Mouse (Mus musculus): Measurements from ENCODE around the gene 4930579F01Rik. TPM values are rescaled to one million over a fixed set of nuclear protein-coding genes. Genes with fewer than 3 reads are reported as not detected.

The 4930579F01Rik gene
- total RNA-seq, 2 experiments from 2014 or later, result not detected

- intact Hi-C loops (cut with DNase I), result no loop called here
- no peak for DNase-seq
Measured at GRCm38 (mm10) chr3:138217631-138218264, 24.1 kb upstream of the 4930579F01Rik start, which contains the start of gene Adh7. Gene Adh7, plus strand, starts transcription at chr3:138217760.

DNA sequence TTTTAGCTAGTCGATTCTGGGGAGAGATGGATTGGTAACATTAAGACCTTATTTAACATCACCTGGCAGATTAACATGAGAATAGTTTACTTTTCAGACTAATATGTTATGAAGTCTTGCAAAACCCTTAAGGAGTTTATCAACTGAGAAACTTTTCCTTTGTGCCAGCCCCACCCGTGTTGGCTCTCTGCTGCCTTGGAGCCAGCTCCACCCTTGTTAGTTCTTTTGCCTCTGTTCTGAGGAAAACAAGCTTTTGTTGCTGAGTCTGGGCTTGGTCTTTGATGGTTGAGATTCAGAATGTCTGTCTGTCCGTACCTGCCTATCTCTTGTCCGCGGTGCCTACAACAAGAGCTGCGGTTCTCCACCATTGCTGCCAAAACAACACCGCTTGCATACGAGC lies 22.5 kb upstream of the 4930579F01Rik start:
- intact Hi-C loops (cut with DNase I), result no loop called here
- DNase-seq, result no peak

DNA sequence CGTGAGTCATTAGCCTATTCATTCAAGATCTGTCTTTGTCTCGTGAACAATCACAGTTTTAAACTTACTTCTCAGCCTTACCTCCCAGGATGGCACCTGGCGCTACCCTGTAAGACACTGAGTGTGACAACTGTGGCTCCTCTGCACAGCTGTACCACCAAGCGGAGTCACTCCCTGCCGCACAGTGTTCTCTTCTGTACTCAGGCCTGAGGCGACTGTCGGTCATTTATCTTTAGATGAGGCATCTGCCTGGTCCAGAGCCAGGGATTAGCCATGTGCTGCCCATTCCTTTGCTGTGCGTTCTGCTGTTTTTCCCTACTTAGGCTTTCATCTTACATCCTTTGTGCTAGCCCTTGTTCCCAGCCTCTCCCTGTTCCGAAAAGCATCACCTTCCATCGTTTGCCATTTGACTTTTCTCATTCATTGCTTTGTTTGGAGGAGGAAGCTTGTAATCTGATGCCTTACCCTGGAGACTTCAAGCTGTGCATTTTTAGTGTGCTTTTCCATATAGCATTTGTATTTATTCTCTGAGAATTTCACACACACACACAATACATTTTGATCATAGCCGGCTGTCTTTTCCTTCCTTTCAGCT lies 21.9 kb upstream of the 4930579F01Rik start:
- no peak for DNase-seq
- intact Hi-C loops (cut with DNase I), result no loop called here

- intact Hi-C loops (cut with DNase I), result no loop called here
- no peak for DNase-seq
Measured at GRCm38 (mm10) chr3:138212431-138212951, 18.9 kb upstream of the 4930579F01Rik start.

DNA sequence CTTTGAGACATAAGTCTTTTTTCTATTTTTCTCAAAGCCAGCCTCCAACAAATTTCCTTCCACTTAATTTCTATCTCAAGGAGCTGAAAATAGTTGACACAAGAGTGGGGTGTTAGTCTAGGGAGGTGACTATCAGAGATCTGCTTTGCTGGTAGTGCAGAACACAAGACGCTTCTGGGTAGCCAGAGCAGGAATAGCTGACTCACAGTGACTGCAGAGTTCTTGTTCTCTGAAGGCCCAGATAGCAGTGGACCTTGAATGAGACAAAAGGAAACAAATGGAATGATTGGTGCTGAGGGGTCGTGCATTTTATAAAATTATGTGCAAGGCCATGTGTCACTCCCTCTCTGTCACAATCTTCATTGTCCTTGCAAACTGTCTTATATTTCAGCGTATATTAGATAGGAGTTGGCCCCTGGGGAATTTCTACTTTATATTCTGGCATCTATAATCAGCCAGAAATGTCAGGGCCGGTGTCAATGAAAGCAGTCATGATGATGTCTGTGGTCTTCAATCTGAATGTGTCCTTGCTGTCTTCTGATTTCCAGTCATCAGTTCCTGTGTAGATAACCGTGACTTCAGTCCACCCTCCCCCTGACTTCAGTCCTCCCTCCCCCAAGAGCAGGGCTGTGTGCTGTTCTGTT lies 16.9 kb upstream of the 4930579F01Rik start:
- no peak for DNase-seq
- intact Hi-C loops (cut with DNase I), result no loop called here

- DNase-seq, result no peak
- intact Hi-C loops (cut with DNase I), result no loop called here
Measured at GRCm38 (mm10) chr3:138208821-138209220, 15.2 kb upstream of the 4930579F01Rik start.

- intact Hi-C loops (cut with DNase I), result loop anchor here (5.0 kb wide), 1 partner anchor 234 kb away; no protein-coding TSS in a partner anchor
- no peak for DNase-seq
Measured at GRCm38 (mm10) chr3:138198722-138199068, 5.1 kb upstream of the 4930579F01Rik start.

GRCm38 (mm10) chr3:138197973-138198721 lies 4.5 kb upstream of the 4930579F01Rik start:
- intact Hi-C loops (cut with DNase I), result loop anchor here (5.0 kb wide), 1 partner anchor 234 kb away; no protein-coding TSS in a partner anchor

DNA sequence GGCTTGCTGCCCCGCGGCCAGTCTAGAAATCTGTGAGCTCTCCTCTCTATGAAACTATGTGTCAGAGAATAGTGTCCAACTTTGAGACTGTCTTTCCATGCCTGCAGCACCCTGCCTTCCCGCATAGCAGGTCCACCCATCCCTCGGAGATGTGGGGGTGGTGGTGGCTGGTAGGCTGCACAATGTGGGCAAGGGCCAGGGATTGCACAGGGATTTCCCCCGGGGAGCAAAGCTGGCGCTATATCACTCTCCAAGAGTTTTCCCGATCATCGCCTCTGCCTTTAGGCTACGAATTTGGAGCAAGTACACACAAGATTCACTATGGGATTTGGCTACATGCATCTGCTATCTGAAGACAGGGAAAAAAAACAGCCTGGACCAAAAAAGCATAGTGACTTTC lies 3.9 kb upstream of the 4930579F01Rik start:
- DNase-seq, result peak in 1 of 2 experiments; percentile 16
- intact Hi-C loops (cut with DNase I), result loop anchor here (5.0 kb wide), 1 partner anchor 235 kb away; no protein-coding TSS in a partner anchor

More at GRCm38 (mm10) chr3:138197973-138198721, 4.5 kb upstream of the 4930579F01Rik start:
- peak; percentile 69 to 83 for DNase-seq

GRCm38 (mm10) chr3:138197093-138197492 lies 3.5 kb upstream of the 4930579F01Rik start:
- intact Hi-C loops (cut with DNase I), result loop anchor here (5.0 kb wide), 1 partner anchor 235 kb away; no protein-coding TSS in a partner anchor
- no peak for DNase-seq

- intact Hi-C loops (cut with DNase I), result no loop called here
- no peak for DNase-seq
Measured at GRCm38 (mm10) chr3:138192260-138192659, 1.4 kb downstream of the 4930579F01Rik start.

DNA sequence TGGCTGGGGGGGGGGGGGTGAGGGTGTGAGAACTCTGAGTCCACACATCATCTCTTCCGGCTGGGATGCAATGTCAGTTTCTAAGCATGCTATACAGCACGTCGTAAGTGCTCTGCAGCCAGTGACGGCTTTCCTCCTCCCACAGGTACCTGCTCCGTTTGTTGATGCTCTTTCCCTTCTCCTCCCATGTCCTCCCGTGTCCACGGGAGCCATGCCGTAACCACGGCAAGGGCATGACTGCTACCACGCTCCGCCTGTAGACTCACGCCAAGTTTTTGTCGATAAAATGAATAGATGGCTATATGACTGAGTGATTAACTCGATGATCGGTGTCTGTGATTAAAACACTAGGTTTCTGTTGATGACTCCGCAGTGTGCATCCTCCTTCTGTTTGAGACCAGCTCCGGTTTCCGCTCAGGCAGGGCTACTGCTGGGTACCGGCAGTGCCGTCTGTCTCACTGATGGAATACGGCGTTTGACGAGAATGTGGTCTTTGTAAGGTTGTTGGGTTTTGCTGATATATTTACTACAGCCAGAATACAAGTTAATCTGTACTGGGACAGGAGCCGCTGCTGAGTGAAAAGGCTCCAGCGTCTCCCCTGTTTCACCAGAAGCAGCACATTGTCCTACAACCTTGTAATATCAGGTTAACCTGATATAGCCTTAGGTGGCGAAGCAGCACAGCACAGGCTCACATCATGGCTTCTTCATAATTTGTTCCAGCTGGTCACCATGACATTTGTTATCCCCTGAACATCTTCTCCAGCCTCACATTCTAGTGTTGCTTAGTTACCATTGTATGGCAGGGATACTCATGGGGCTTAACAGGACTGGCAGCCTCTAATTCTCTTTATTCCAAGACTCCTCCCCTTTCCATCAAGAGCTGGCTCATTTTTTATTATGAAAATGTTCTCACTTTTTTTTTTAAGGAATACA lies 7.4 kb downstream of the 4930579F01Rik start:
- no peak for DNase-seq
- intact Hi-C loops (cut with DNase I), result no loop called here

GRCm38 (mm10) chr3:138185290-138185689 lies 8.3 kb downstream of the 4930579F01Rik start:
- DNase-seq, result no peak
- intact Hi-C loops (cut with DNase I), result no loop called here

DNA sequence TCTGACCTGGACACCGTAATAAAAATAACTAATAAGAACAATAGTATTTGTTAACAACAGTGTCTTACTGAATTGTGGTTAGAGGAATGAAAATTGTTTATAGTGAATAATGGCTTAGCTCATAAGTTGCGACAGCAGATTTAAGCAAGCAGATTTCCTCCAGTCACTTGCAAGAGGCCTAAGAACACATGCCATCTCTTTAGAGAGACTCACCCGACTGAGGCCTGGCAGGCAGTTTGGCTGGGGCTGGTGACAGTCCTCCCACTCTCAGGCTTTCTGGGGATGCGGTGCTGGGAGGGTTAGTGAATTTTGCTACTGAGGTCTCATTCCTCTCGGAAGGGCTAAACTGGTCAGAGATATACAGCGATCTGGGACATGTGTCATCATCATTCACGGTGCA lies 10.3 kb downstream of the 4930579F01Rik start:
- DNase-seq, result no peak
- intact Hi-C loops (cut with DNase I), result no loop called here

DNA sequence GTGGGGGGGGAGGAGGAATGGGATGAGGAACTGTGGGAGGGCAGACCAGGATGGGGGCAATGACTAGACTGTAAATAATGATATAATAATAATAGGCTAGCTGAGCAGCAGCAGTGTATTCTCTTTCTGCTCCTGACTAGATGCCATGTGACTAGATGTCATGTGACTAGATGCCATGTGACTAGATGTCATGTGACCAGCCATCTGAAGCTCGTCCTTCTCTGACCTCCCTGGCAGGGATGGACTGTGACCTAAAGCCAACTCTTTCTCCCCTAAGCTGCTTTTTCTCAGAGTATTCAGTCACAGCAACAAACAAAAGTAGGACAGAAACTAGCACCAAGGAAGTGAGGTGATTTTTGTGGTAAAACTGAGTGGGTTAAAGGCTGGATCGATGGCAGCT lies 11.6 kb downstream of the 4930579F01Rik start:
- DNase-seq, result no peak
- intact Hi-C loops (cut with DNase I), result no loop called here

DNA sequence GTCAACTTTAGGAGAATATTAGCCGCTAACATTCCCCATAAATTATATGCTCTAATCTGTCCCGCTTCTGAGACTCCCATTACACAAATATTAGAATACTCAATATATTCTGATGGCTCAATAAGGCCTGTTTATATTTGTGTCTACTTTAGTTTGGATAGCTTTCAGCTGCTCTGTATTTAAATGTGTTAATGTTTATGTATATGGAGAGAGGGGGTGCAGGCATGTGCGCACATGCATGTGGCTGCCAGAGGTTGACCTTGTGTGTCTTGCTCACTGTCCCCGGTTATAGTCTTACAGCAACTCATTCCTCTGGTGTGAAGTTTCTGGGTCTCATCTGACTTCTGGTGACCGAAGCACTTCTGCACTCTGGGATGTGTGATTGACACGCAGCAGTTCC lies 18.1 kb downstream of the 4930579F01Rik start:
- DNase-seq, result no peak
- intact Hi-C loops (cut with DNase I), result no loop called here

DNA sequence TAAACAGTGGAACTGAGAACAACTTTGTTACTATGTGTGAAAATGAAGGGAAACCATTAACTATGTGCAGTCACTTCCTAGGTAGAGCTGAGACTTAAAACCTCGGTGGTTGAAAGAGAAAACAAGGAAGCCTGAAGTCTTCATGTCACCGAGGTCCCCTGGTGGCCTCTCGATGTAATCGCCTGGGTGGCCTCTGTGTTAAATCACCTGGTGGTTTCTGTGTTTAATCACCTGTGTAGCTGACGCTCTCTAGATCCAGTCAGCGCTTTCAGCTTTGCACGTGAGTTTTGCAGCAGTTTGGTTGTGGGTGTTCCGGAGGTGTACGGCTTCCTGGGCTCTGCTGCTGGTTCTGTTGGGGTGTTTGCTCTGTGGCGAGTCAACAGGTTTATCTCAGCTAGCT lies 20.3 kb downstream of the 4930579F01Rik start:
- intact Hi-C loops (cut with DNase I), result no loop called here
- no peak for DNase-seq

DNA sequence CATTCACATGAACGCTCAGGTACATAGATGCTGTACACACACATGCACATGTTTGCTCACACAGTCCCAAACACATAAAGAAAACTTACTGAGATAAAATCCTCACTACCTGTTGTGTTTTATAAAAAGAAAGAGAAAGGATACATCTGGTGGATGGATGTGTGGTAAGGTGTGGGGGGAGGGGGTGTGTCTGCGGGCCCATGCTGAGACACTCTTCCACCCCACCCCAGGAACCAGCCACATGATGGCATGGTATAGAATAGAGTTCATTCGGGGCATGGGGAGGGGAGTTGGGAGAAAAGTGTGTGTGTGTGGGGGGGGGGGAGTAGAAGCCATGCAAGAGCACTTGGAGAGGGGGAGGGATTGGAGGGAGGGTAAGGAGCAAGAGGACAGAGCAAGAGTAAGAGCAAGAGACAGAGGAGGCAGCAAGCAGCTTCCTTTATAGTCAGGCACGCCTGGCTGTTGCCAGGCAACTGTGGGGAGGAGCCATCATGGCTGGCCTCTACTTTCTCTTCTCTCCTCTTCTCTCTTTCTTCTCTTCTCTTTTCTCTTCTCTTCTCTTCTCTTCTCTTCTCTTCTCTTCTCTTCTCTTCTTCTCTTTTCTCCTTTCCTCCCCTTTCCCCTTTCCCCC lies 31.0 kb downstream of the 4930579F01Rik start:
- intact Hi-C loops (cut with DNase I), result no loop called here
- no peak for DNase-seq

DNA sequence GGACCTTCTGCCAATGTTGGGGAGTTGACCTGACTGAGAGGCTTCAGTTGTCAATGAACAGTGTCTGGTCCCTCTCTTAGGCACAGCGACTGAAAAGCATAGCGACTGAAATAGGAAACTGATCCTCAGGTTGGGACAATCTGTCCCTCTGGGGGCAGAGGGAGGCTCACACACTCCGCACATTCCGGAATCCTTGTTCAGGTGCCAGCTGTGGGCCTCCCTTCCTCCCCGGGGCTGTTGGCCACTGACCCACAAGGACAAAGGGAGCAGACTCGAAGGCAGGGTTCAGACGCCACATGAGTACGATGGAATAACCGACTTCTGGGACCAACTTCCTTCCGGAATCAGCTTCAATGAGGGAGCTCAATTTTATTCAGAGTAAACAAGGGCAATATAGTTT lies 32.0 kb downstream of the 4930579F01Rik start:
- intact Hi-C loops (cut with DNase I), result no loop called here
- no peak for DNase-seq
